Mouse (Mus musculus) layer of hippocampus, postnatal 25 days (tissue): ENCODE results near the gene Snx9. TPM values are rescaled to one million over a fixed set of nuclear protein-coding genes. Genes with fewer than 3 reads are reported as not detected.

Experiments used
- total RNA-seq, 2 experiments: library from RNA; stranded (reverse); gene quantifications; 2 replicates each; pipeline ENCODE4 v1.2.3; 2021

Gene Snx9
- total RNA-seq, 2 experiments from 2014 or later: 11.9 to 12.4 TPM

Other genes with a start within 250 kb of the Snx9 start
- 10 to 100 TPM; 59.7 to 59.9 TPM for gene Synj2, start 100.0 kb downstream of the Snx9 start, total RNA-seq
- gene Serac1, start 238.4 kb downstream of the Snx9 start, total RNA-seq: 10 to 100 TPM; 14.7 to 18.2 TPM
- 100 to 1,000 TPM; 136 to 144 TPM for gene Gtf2h5, start 238.5 kb downstream of the Snx9 start, total RNA-seq